Mouse (Mus musculus) cerebral cortex, adult 2 months (tissue): ENCODE measurements around the gene Ube2g2.

Experiments used
- WGBS: fragments of 180-500 bp; shearing (Covaris S2); methylation state at CpG from one replicate; pipeline ENCODE4 v1.1.7; 2018; 5-methylcytosine and 5-hydroxymethylcytosine counted together

Ube2g2 gene

DNA sequence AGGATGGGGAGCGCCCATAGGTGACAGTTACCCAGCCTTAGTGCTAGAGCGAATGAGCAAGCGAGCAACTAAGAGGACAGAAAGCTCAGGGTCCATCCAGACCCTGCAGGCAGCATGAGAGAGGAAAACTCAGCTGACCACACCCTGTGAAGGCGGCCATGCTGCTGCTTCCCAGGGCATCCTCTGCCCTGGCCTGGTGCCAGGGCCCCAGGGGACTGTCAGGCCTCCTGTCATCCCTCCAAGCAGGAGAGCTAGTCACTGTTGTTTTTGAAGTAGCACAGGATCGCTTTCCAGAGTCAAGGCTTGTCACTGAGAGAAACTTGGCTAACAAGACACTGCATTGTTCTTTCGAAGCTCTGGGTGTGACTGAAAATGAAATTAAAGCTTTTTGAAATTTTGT is 16.9 kb downstream of the Ube2g2 start:
- WGBS = 75% methylated on average over 6 of the region's 6 CpGs

DNA sequence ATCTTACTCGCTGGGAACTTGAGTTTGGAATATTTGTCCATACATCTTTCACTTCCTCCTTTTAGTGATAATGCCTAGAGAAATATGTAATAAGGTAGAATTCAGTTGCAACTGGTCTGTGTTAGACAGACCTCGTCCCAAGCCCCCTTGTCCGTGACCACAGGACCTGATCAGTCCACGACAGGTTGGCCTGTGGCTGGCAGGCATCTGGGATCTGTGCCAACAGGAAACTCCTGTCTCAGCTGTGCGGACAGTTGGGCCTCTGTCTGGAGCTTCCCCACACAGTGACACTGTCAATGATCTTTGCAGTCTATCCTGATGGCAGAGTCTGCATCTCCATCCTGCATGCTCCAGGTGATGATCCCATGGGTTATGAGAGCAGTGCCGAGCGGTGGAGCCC is 21.1 kb downstream of the Ube2g2 start:
- 71% methylated on average over 7 of the region's 7 CpGs for WGBS

DNA sequence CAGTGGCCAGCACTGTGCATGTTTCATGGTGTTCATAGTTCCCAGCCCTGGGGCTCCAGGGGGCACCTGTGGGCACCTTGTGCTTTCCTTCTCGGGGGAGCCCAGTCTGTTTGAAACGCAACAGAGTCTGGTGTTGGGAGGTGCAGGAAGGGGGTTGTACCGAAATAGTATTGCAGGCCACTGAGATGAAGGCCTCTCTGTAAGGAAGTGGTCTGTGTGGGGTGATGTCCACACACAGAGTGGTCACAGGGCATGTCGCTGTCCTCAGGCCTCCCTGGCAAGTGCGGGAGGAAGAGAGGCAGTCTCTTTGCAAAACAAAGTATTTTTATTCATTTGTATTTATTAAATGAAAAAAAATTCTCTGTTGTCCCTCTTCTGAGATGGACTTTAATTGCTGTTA is 23.5 kb downstream of the Ube2g2 start:
- 90% methylated on average over 5 of the region's 5 CpGs for WGBS

GRCm38 (mm10) chr10:77647461-77647860 is 25.4 kb downstream of the Ube2g2 start:
- WGBS = 82% methylated on average over 1 of the region's 1 CpGs

DNA sequence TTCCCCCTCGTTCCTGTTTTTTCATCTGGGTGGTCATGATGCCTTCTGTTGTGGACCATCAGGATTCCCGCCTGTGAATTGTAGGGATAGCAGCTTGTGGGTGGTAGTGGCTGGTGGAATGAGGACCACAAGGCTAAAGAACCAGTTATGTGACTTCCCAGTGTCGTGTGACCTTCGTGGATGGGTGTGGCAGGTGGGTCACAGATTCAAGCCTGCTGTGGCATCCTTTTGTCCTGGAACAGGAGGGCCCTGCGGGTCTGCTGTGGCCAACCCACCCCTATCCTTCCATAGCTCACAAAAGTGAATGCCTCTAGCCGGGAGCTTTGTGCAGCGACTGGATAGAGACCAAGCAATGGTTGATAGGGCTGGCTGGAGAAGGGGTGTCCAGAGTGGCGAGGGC is 25.8 kb downstream of the Ube2g2 start:
- WGBS = 89% methylated on average over 8 of the region's 8 CpGs

GRCm38 (mm10) chr10:77652046-77652445 is 30.0 kb downstream of the Ube2g2 start:
- 89% methylated on average over 9 of the region's 9 CpGs for WGBS

GRCm38 (mm10) chr10:77658286-77658994 is 36.4 kb downstream of the Ube2g2 start:
- 84% methylated on average over 15 of the region's 15 CpGs for WGBS

GRCm38 (mm10) chr10:77663949-77664665 is 42.0 kb downstream of the Ube2g2 start:
- WGBS = 71% methylated on average over 43 of the region's 43 CpGs

GRCm38 (mm10) chr10:77666342-77666741 is 44.3 kb downstream of the Ube2g2 start:
- WGBS = 49% methylated on average over 8 of the region's 8 CpGs

DNA sequence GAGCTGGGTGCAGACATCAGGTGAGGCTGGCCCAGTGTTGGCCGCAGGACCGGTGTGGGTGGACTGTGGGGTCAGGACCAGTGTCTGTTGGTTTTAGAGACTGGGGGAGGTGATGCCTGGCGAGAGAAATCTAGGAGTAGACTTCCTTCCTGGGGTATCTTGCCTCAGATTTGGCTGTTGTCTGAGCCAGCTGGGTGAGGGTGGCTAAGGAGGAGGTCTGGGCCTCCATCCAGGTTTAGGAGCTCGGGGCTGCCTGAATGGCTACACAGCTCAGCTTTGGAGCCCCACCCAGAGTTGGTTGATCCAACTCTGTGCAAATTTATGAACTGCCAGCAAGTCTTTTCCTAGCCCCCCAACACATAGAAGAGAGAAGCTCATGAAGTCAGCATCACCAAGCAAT is 45.3 kb downstream of the Ube2g2 start:
- WGBS = 40% methylated on average over 4 of the region's 4 CpGs

DNA sequence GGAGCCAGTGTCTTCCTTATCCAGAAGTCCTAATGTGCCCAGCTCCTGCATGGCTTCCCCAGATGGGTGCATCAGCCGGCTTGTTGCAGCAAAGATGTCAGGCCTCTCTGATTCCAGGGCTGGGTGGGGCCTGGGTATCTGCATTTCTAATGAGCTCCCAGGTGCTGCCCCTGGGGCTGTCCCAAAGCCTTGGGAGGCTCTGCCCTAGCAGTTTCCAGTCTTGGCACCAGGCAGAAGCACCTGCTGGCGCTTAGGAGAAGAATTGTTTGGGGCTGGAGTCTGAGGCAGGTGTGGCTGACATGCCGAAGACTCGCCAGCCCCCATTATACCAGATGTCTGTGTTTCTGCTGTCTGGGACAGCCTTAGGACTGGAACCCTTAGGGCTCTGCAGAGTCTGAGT is 48.6 kb downstream of the Ube2g2 start:
- 82% methylated on average over 4 of the region's 4 CpGs for WGBS

GRCm38 (mm10) chr10:77671519-77671918 is 49.4 kb downstream of the Ube2g2 start:
- WGBS = 77% methylated on average over 4 of the region's 4 CpGs

GRCm38 (mm10) chr10:77673765-77674164 is 51.7 kb downstream of the Ube2g2 start:
- WGBS = 69% methylated on average over 13 of the region's 13 CpGs

- under 1% methylated on average over 35 of the region's 35 CpGs for WGBS
These were observed 55.5 kb downstream of the Ube2g2 start for GRCm38 (mm10) chr10:77677562-77677961.

GRCm38 (mm10) chr10:77682994-77683393 is 60.9 kb downstream of the Ube2g2 start:
- WGBS = 59% methylated on average over 7 of the region's 7 CpGs

GRCm38 (mm10) chr10:77684181-77684580 is 62.1 kb downstream of the Ube2g2 start:
- 31% methylated on average over 8 of the region's 8 CpGs for WGBS

- WGBS = 15% methylated on average over 22 of the region's 22 CpGs
These were observed 64.0 kb downstream of the Ube2g2 start, which contains the start of gene Tspear for GRCm38 (mm10) chr10:77685895-77686664. Tspear (plus strand) TSS chr10:77686569.

DNA sequence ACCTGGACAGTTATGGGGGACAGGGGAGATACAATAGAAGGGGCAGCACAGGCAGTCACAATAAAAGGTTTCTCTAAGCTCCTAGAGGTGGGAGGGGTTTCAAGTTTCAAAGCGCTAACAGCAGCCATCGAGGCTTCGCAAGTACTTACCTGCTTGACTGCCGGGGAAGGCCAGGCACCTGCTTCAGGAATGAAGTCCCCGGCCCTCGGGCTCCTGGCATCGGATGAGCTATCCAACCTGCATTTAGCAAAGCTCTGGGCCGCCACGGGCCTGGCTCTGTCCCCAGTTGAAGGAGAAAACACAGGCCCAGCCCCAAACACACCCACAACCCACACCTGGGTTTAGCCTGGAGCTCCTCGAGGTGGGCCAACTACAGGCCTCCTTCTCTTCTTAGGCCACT is 64.9 kb downstream of the Ube2g2 start:
- 55% methylated on average over 10 of the region's 10 CpGs for WGBS

DNA sequence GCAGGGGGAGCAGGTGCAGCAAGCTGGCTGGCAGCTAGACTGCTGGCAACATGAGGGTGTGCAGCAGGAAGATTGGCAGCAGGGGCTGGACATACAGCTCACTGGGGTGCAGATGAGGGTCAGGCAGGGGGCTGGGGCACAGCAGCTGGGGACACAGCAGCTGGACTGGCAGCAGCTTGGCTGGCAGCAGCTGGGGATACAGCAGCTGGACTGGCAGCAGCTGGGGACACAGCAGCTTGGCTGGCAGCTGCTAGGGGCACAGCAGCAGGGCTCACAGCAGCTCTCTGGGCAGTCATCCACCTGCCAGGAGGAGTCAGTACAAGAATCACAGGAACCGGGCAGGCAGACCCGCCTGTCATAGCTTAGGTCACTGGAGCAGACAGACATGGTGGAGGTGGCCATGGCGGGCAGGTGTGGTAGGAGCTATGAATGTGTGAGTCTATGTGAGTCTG is 68.3 kb downstream of the Ube2g2 start, which contains the start of gene Gm19402:
Gene Gm19402 (minus strand): TSS at position 402 of the 452 bp plus-strand sequence.
- WGBS = 50% methylated on average over 3 of the region's 3 CpGs
